Mouse (Mus musculus): Measurements from ENCODE around the gene Tprgl.

Tprgl gene

GRCm38 (mm10) chr4:154160538-154161390, at the start of gene Tprgl:
Tprgl (minus strand) TSS chr4:154160666.
- DNase-seq (ENCODE audit: extremely low read depth, low read depth, low spot score), result peak; percentile 74

GRCm38 (mm10) chr4:154209825-154210224, 49.4 kb upstream of the Tprgl start:
- no peak for DNase-seq (ENCODE audit: extremely low read depth, low read depth, low spot score)

- no peak for DNase-seq (ENCODE audit: extremely low read depth, low read depth, low spot score)
These were observed 48.6 kb upstream of the Tprgl start for GRCm38 (mm10) chr4:154209054-154209453.

- no peak for DNase-seq (ENCODE audit: extremely low read depth, low read depth, low spot score)
These were observed 46.8 kb upstream of the Tprgl start for GRCm38 (mm10) chr4:154207261-154207660.

- DNase-seq (ENCODE audit: extremely low read depth, low read depth, low spot score), result no peak
These were observed 44.9 kb upstream of the Tprgl start for GRCm38 (mm10) chr4:154205392-154205791.

GRCm38 (mm10) chr4:154204532-154204931, 44.1 kb upstream of the Tprgl start:
- no peak for DNase-seq (ENCODE audit: extremely low read depth, low read depth, low spot score)

- no peak for DNase-seq (ENCODE audit: extremely low read depth, low read depth, low spot score)
These were observed 41.0 kb upstream of the Tprgl start for GRCm38 (mm10) chr4:154201511-154201910.

- DNase-seq (ENCODE audit: extremely low read depth, low read depth, low spot score), result no peak
These were observed 38.0 kb upstream of the Tprgl start for GRCm38 (mm10) chr4:154198377-154198961.

- no peak for DNase-seq (ENCODE audit: extremely low read depth, low read depth, low spot score)
These were observed 37.5 kb upstream of the Tprgl start for GRCm38 (mm10) chr4:154197961-154198360.

GRCm38 (mm10) chr4:154188948-154189347, 28.5 kb upstream of the Tprgl start:
- no peak for DNase-seq (ENCODE audit: extremely low read depth, low read depth, low spot score)

- no peak for DNase-seq (ENCODE audit: extremely low read depth, low read depth, low spot score)
These were observed 25.6 kb upstream of the Tprgl start for GRCm38 (mm10) chr4:154186002-154186537.

- DNase-seq (ENCODE audit: extremely low read depth, low read depth, low spot score), result no peak
These were observed 24.5 kb upstream of the Tprgl start for GRCm38 (mm10) chr4:154185001-154185400.

GRCm38 (mm10) chr4:154183566-154183965, 23.1 kb upstream of the Tprgl start:
- DNase-seq (ENCODE audit: extremely low read depth, low read depth, low spot score), result no peak

- DNase-seq (ENCODE audit: extremely low read depth, low read depth, low spot score), result no peak
These were observed 20.5 kb upstream of the Tprgl start for GRCm38 (mm10) chr4:154181001-154181400.

- no peak for DNase-seq (ENCODE audit: extremely low read depth, low read depth, low spot score)
These were observed 16.8 kb upstream of the Tprgl start for GRCm38 (mm10) chr4:154177257-154177656.

- DNase-seq (ENCODE audit: extremely low read depth, low read depth, low spot score), result no peak
These were observed 11.6 kb upstream of the Tprgl start for GRCm38 (mm10) chr4:154171931-154172604.

- DNase-seq (ENCODE audit: extremely low read depth, low read depth, low spot score), result no peak
These were observed 10.9 kb upstream of the Tprgl start for GRCm38 (mm10) chr4:154171151-154171930.

GRCm38 (mm10) chr4:154170506-154171150, 10.2 kb upstream of the Tprgl start, which contains the start of gene Megf6:
Megf6 (plus strand) TSS chr4:154170730.
- no peak for DNase-seq (ENCODE audit: extremely low read depth, low read depth, low spot score)

GRCm38 (mm10) chr4:154170021-154170420, 9.6 kb upstream of the Tprgl start:
- DNase-seq (ENCODE audit: extremely low read depth, low read depth, low spot score), result no peak

GRCm38 (mm10) chr4:154167053-154167452, 6.6 kb upstream of the Tprgl start:
- DNase-seq (ENCODE audit: extremely low read depth, low read depth, low spot score), result no peak

Measured in fat pad, adult 2 months (tissue).